Mouse (Mus musculus) limb, embryonic 14.5 days (tissue): ENCODE results near the gene Inpp5a. TPM values are rescaled to one million over a fixed set of nuclear protein-coding genes. Genes with fewer than 3 reads are reported as not detected.

ENCODE experiments used
- ATAC-seq: fragments of 200-750 bp; cut with Nextera tagmentation; 2 replicates; pipeline ENCODE4 v1.8.0; 2017; ENCODE audit warnings: low read depth, moderate number of reproducible peaks, moderate TSS enrichment; ENCODE audit not compliant: low FRiP score
- DNase-seq: peaks from one replicate; pipeline ENCODE4 v3.0.0-alpha.2; 2015; ENCODE audit warnings: low spot score
- H3K27ac ChIP-seq: fragments of 300-500 bp; sonication (generic); replicated peaks from 2 replicates; pipeline ENCODE4 v1.5.1; 2014; ENCODE audit warnings: low read depth, mild to moderate bottlenecking, low read length, moderate library complexity, mixed read lengths
- H3K27me3 ChIP-seq: fragments of 300-500 bp; sonication (generic); 2 replicates; pipeline ENCODE4 v1.6.1; 2014; ENCODE audit warnings: low read length, mixed read lengths; ENCODE audit not compliant: control insufficient read depth, insufficient read depth
- H3K36me3 ChIP-seq: fragments of 300-500 bp; sonication (generic); 2 replicates; pipeline ENCODE4 v1.6.1; 2014; ENCODE audit warnings: mild to moderate bottlenecking, low read length, moderate library complexity, mixed read lengths; ENCODE audit not compliant: control insufficient read depth, insufficient read depth
- H3K4me1 ChIP-seq: fragments of 300-500 bp; sonication (generic); 2 replicates; pipeline ENCODE4 v1.6.1; 2014; ENCODE audit warnings: antibody characterized with exemption, low read length, mixed read lengths; ENCODE audit not compliant: control insufficient read depth, insufficient read depth
- H3K4me2 ChIP-seq: fragments of 300-500 bp; sonication (generic); replicated peaks from 2 replicates; pipeline ENCODE4 v1.6.1; 2014; ENCODE audit warnings: low read depth, mild to moderate bottlenecking, low read length, moderate library complexity; ENCODE audit not compliant: severe bottlenecking
- H3K4me3 ChIP-seq: fragments of 300-500 bp; sonication (generic); replicated peaks from 2 replicates; pipeline ENCODE4 v1.5.1; 2014; ENCODE audit warnings: low read length
- H3K9ac ChIP-seq: fragments of 300-500 bp; sonication (generic); 2 replicates; pipeline ENCODE4 v1.6.1; 2014; ENCODE audit warnings: mild to moderate bottlenecking, low read depth, low read length, moderate library complexity; ENCODE audit not compliant: severe bottlenecking
- H3K9me3 ChIP-seq: fragments of 300-500 bp; sonication (generic); 2 replicates; pipeline ENCODE4 v1.6.1; 2016; ENCODE audit warnings: low read length; ENCODE audit not compliant: control insufficient read depth
- POLR2A ChIP-seq: fragments of 200-500 bp; IDR thresholded peaks from 2 replicates; pipeline ENCODE4 v1.8.0; 2012; ENCODE audit warnings: inconsistent platforms, mild to moderate bottlenecking, moderate library complexity, borderline replicate concordance; ENCODE audit not compliant: insufficient read depth, insufficient read length; ENCODE audit errors: extremely low read depth
- WGBS: fragments of 180-500 bp; shearing (Covaris S2); extraction: QIAGEN DNeasy Blood & Tissue Kit; methylation state at CpG from one replicate; pipeline ENCODE4 v1.1.7; 2014; 5-methylcytosine and 5-hydroxymethylcytosine counted together
- polyA plus RNA-seq, 2 experiments: library from polyadenylated mRNA; depleted of rRNA in 1 of 2; stranded (reverse) in 1 of 2; unstranded in 1 of 2; fragments of >200 nt; fragmentation: Nextera tagmentation in 1 of 2; extraction: Ambion mirVana in 1 of 2; gene quantifications; 2 replicates each; pipeline versions ENCODE4 v1.2.1 to v1.2.3; 2012 to 2014

Gene Inpp5a
- polyA plus RNA-seq, 2 experiments: 29.0 to 39.7 TPM

DNA sequence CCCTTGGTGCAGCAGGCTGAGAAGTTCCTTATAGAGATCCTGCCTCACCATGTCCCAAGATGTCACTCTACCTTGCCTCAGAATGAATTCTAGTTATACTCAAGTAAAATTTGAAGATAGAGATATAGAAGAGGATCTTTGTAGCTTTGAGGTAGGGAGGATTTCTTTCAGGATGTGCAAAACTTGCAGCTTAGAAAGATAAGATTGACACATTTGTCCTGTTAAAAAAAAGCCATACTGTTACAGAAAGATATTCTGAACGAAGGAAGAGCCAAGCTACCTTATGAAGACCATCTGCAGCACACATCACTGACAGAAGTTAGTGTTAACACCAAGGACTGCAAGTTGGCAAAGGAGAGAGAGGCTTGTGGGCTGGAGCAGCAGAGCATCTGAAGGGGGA, 90.2 kb downstream of the Inpp5a start:
- no peak overlapping the region for H3K9ac ChIP-seq
- no peak overlapping the region for H3K4me3 ChIP-seq
- H3K4me2 ChIP-seq: no peak overlapping the region
- DNase-seq: no peak
- H3K4me1 ChIP-seq: no peaks in the 10 kb centered on the region
- H3K27me3 ChIP-seq: no peaks in the 10 kb centered on the region
- TF ChIP-seq POLR2A: no peak
- no peak for ATAC-seq
- H3K27ac ChIP-seq: no peak overlapping the region
- H3K36me3 ChIP-seq: peaks cover 15% of the 10 kb centered on the region
- WGBS: 64% methylated on average over 1 of the region's 1 CpGs
- H3K9me3 ChIP-seq: no peaks in the 10 kb centered on the region

DNA sequence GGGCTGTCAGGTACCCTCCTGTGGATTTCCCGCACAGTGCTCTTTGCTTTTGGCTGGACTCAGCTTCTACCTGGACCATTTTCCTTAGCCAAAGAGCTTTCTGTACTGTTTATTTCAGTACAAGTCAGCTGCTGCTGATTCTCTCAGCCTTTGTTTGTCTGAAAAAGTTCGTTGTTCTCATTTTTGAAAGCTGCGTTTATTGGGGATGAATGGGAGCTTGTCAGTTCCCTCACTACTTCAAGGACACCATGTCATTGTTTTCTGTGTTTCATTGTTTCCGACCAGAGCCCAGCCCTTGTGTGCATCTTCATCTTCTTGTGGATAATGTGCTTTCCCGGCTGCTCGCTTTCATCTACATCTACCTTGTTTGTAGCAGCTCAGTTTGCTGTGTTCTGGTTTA, 90.7 kb downstream of the Inpp5a start:
- no peak overlapping the region for H3K9ac ChIP-seq
- H3K27ac ChIP-seq: no peak overlapping the region
- H3K4me1 ChIP-seq: 0 out of 2 replicates have a peak, but pooled peaks cover 4% of the 10 kb centered on the region
- ATAC-seq: no peak
- no peak for DNase-seq
- no peak overlapping the region for H3K4me2 ChIP-seq
- no peaks in the 10 kb centered on the region for H3K27me3 ChIP-seq
- no peak for TF ChIP-seq POLR2A
- no peaks in the 10 kb centered on the region for H3K9me3 ChIP-seq
- 91% methylated on average over 6 of the region's 6 CpGs for WGBS
- H3K36me3 ChIP-seq: peaks cover 15% of the 10 kb centered on the region
- H3K4me3 ChIP-seq: no peak overlapping the region

DNA sequence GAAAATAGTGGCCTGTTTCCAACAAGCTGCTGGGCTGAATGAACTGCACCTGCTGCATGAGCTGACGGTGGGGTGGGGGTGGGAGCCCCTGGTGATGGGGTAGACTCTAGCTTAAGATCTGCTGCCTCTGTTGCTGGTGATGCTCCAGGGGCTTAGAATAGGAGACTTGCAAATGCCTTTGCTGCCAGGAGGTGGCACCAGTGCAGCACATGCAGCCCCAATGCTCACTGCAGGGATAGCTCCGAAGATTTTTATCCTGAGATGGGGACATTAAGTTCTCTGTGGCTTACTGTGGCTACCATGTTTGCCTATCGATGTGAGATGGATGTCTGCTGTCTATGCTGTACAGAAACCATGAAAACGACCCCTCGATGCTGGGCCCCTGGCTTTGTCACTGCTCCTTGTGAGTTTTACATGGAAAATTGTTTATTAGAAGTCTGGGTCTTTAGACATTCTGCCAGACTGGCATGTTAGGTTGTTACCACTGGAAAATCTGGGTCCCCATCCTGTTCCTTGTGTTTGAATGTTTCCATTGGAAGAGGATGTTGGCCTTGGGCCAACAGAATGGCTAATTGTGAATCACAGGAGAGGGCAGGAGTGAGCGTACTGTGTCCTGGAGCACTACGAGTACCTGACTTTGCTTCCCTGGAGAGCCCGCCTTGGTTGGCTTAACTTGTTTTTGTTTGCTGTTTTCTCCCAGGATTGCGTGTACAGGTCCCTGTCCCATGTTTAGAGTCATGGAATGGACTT, 95.5 kb downstream of the Inpp5a start:
- WGBS: 55% methylated on average over 9 of the region's 9 CpGs
- no peaks in the 10 kb centered on the region for H3K27me3 ChIP-seq
- no peak overlapping the region for H3K4me2 ChIP-seq
- no peak for TF ChIP-seq POLR2A
- no peak for ATAC-seq
- peak; percentile 34 for DNase-seq
- H3K4me1 ChIP-seq: 0 out of 2 replicates have a peak, but pooled peaks cover 5% of the 10 kb centered on the region
- H3K36me3 ChIP-seq: peaks cover 11% of the 10 kb centered on the region
- no peak overlapping the region for H3K4me3 ChIP-seq
- no peak overlapping the region for H3K9ac ChIP-seq
- no peak overlapping the region for H3K27ac ChIP-seq
- no peaks in the 10 kb centered on the region for H3K9me3 ChIP-seq

DNA sequence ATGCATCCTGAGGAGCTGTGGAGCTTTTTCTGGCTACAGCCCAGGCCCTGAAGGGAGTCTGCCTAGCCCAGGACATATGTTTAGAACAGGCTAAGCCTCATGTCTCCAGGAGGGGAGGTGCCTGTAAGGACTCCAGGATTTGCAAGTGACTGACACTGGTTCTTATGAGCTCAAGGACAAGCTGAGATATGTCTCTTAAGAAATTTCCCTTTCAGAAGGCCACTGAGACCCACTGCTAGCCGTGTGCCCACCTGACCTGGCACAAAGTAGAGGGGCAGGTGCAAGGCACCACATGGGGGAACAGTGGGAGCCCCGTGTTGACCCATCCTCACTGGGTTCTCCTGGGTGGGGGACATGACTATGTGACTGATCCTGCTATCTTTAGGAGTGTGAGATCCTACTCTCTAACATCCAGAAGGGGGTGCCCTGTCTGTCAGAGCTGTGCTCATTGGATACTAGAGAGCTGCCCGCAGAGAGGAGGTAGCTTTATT, 100.9 kb downstream of the Inpp5a start:
- TF ChIP-seq POLR2A: no peak
- ATAC-seq: no peak

DNA sequence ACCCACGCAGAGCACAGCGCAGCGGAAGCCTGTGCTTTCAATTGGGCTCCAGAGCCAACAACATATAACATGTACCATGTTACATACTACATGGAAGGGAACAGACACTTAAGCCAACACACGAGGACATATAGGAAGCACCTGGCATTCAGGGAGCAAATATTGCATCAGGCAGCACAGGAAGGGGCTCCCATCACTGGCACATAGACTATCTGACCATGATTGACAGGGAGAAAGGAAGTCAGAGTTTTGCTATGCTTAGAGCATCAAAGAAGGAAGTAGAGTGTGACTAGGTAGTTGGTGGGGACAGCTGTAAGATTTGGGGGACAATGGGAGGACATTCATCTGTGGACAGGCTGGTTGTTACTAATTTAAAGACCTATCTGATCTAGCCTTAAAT, 103.4 kb downstream of the Inpp5a start:
- H3K36me3 ChIP-seq: no peaks in the 10 kb centered on the region
- H3K4me3 ChIP-seq: no peak overlapping the region
- no peak overlapping the region for H3K27ac ChIP-seq
- ATAC-seq (no peak), DNase-seq (no peak)
- H3K27me3 ChIP-seq: no peaks in the 10 kb centered on the region
- H3K4me2 ChIP-seq: no peak overlapping the region
- 92% methylated on average over 4 of the region's 4 CpGs for WGBS
- no peaks in the 10 kb centered on the region for H3K4me1 ChIP-seq
- no peaks in the 10 kb centered on the region for H3K9me3 ChIP-seq
- TF ChIP-seq POLR2A: no peak
- no peak overlapping the region for H3K9ac ChIP-seq

More for the DNA sequence above, 100.9 kb downstream of the Inpp5a start:
- H3K4me1 ChIP-seq: 0 out of 2 replicates have a peak, but pooled peaks cover under 1% of the 10 kb centered on the region
- H3K4me3 ChIP-seq: no peak overlapping the region
- H3K9ac ChIP-seq: no peak overlapping the region
- no peak overlapping the region for H3K27ac ChIP-seq
- WGBS: 85% methylated on average over 3 of the region's 3 CpGs
- H3K9me3 ChIP-seq: no peaks in the 10 kb centered on the region
- H3K27me3 ChIP-seq: no peaks in the 10 kb centered on the region
- no peaks in the 10 kb centered on the region for H3K36me3 ChIP-seq
- no peak overlapping the region for H3K4me2 ChIP-seq
- DNase-seq: no peak
